Mouse (Mus musculus) forebrain, embryonic 16.5 days (tissue): Measurements from ENCODE around the gene Wdfy4. TPM values are rescaled to one million over a fixed set of nuclear protein-coding genes. Genes with fewer than 3 reads are reported as not detected.

Experiments used
- ATAC-seq: fragments of 200-750 bp; cut with Nextera tagmentation; 2 replicates; pipeline ENCODE4 v1.8.0; 2017; ENCODE audit warnings: mild to moderate bottlenecking, moderate library complexity
- H3K27ac ChIP-seq: fragments of 300-500 bp; sonication (generic); 2 replicates; pipeline ENCODE4 v1.5.1; 2014; ENCODE audit warnings: low read length, control low read depth
- H3K27me3 ChIP-seq: fragments of 300-500 bp; sonication (generic); replicated peaks from 2 replicates; pipeline ENCODE4 v1.6.1; 2014; ENCODE audit warnings: low read length; ENCODE audit not compliant: control insufficient read depth, insufficient read depth
- H3K36me3 ChIP-seq: fragments of 300-500 bp; sonication (generic); 2 replicates; pipeline ENCODE4 v1.6.1; 2014; ENCODE audit not compliant: control insufficient read depth, insufficient read depth
- H3K4me1 ChIP-seq: fragments of 300-500 bp; sonication (generic); replicated peaks from 2 replicates; pipeline ENCODE4 v1.6.1; 2014; ENCODE audit warnings: low read length; ENCODE audit not compliant: control insufficient read depth, insufficient read depth
- H3K4me2 ChIP-seq: fragments of 300-500 bp; sonication (generic); 2 replicates; pipeline ENCODE4 v1.6.1; 2014; ENCODE audit warnings: mild to moderate bottlenecking, low read length, control low read depth
- H3K4me3 ChIP-seq: fragments of 300-500 bp; sonication (generic); replicated peaks from 2 replicates; pipeline ENCODE4 v1.5.1; 2014; ENCODE audit warnings: mild to moderate bottlenecking, low read length, control low read depth
- H3K9ac ChIP-seq: fragments of 300-500 bp; sonication (generic); replicated peaks from 2 replicates; pipeline ENCODE4 v1.6.1; 2014; ENCODE audit warnings: low read depth, low read length, control low read depth
- H3K9me3 ChIP-seq: fragments of 300-500 bp; sonication (generic); 2 replicates; pipeline ENCODE4 v1.6.1; 2016; ENCODE audit warnings: low read length; ENCODE audit not compliant: control insufficient read depth
- WGBS: fragments of 180-500 bp; shearing (Covaris S2); extraction: QIAGEN DNeasy Blood & Tissue Kit; methylation state at CpG from one replicate; pipeline ENCODE4 v1.1.7; 2014; 5-methylcytosine and 5-hydroxymethylcytosine counted together
- polyA plus RNA-seq: library from polyadenylated mRNA; unstranded; fragments of >200 nt; fragmentation: Nextera tagmentation; extraction: Ambion mirVana; gene quantifications from 2 replicates; pipeline ENCODE4 v1.2.1, GENCODE M21; 2015

Wdfy4 gene
- polyA plus RNA-seq, 1 experiment from 2014 or later = 0.06 TPM

DNA sequence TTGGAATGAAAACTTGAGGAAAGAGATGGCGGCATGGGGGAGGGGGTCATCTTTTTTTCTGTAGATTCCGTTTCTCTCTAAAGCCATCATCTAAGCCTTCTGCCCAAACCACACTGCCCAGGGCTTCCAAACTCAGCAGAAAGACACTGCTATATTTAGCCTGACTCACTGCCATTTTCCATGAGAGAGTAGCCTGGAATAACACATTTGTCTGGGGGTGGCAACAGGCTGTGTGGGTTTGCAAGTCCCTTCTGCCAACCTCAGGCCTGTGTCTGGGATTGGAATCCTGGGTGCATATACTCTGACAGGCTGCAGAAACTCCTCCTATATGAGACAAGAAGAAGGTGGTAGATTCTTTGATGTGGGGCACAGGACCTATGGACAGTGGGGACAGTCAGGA lies 237.8 kb downstream of the Wdfy4 start:
- H3K9ac ChIP-seq = no peak overlapping the region
- no peaks in the 10 kb centered on the region for H3K36me3 ChIP-seq
- no peak overlapping the region for H3K4me2 ChIP-seq
- WGBS = 96% methylated on average over 2 of the region's 2 CpGs
- H3K27me3 ChIP-seq = no peaks in the 10 kb centered on the region
- no peaks in the 10 kb centered on the region for H3K9me3 ChIP-seq
- H3K27ac ChIP-seq = no peak overlapping the region
- H3K4me1 ChIP-seq = peaks cover 5% of the 10 kb centered on the region
- ATAC-seq = no peak
- H3K4me3 ChIP-seq = no peak overlapping the region

GRCm38 (mm10) chr14:32939217-32939616 lies 246.1 kb downstream of the Wdfy4 start:
- H3K9ac ChIP-seq = no peak overlapping the region

DNA sequence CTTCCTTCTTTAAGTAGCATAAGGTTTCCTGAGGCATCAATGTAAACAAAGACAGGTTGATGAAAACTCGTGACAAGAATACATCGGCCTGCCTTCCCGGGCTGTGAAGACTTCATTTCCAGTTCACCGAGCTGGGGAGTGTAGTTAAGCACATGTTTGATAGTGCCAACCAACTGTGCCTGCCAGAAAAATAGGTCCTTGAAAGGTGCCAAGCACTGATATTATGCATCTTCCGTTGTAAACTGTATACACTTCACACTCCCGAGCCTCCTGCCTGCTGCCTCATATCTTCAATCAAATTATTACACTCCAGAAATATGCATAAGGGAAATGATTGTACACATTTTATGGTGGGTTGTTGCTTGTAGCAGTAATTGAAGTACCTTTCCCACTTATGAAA lies 251.2 kb downstream of the Wdfy4 start:
- Histone ChIP-seq H3K9me3 (no peaks in the 10 kb centered on the region), H3K9ac (no peak overlapping the region), H3K27ac (no peak overlapping the region), H3K27me3 (no peaks in the 10 kb centered on the region), H3K4me1 (peaks cover 5% of the 10 kb centered on the region), H3K4me2 (no peak overlapping the region), H3K4me3 (no peak overlapping the region), H3K36me3 (no peaks in the 10 kb centered on the region)
- peak; percentile 74 for ATAC-seq
- 37% methylated on average over 6 of the region's 6 CpGs for WGBS

More at GRCm38 (mm10) chr14:32939217-32939616, 246.1 kb downstream of the Wdfy4 start:
- H3K36me3 ChIP-seq = no peaks in the 10 kb centered on the region
- no peak overlapping the region for H3K4me2 ChIP-seq
- H3K4me3 ChIP-seq = no peak overlapping the region
- 75% methylated on average over 5 of the region's 5 CpGs for WGBS
- no peaks in the 10 kb centered on the region for H3K9me3 ChIP-seq
- no peak overlapping the region for H3K27ac ChIP-seq
- H3K4me1 ChIP-seq = no peaks in the 10 kb centered on the region
- H3K27me3 ChIP-seq = no peaks in the 10 kb centered on the region
- no peak for ATAC-seq

DNA sequence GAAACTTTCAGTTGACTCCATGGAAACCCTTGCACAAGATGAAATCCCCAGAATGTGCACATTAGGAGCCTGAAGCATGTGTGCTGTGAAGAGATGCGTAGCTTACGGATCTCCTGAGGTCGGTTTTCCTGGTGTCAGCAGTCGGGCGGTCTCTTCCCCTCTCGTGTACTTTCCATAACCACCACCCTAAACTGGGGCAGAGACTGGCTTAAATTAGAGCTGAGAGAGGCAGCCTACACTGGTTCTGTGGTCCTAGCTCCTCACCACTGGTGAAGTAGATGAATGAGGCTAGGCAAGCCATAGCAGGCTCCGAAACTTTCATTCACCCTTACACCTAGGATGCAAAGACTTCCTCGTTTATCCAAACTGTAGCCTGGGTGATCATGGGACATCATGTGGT lies 253.1 kb downstream of the Wdfy4 start:
- no peak overlapping the region for H3K4me3 ChIP-seq
- WGBS = 88% methylated on average over 8 of the region's 8 CpGs
- H3K27me3 ChIP-seq = no peaks in the 10 kb centered on the region
- H3K27ac ChIP-seq = no peak overlapping the region
- no peaks in the 10 kb centered on the region for H3K9me3 ChIP-seq
- H3K9ac ChIP-seq = no peak overlapping the region
- H3K36me3 ChIP-seq = no peaks in the 10 kb centered on the region
- ATAC-seq = no peak
- H3K4me2 ChIP-seq = no peak overlapping the region
- H3K4me1 ChIP-seq = peaks cover 5% of the 10 kb centered on the region

- H3K36me3 ChIP-seq = no peaks in the 10 kb centered on the region
- 89% methylated on average over 10 of the region's 10 CpGs for WGBS
- no peak overlapping the region for H3K4me2 ChIP-seq
- no peaks in the 10 kb centered on the region for H3K9me3 ChIP-seq
- no peak overlapping the region for H3K9ac ChIP-seq
- no peak overlapping the region for H3K27ac ChIP-seq
- no peak overlapping the region for H3K4me3 ChIP-seq
- peaks cover 5% of the 10 kb centered on the region for H3K4me1 ChIP-seq
- H3K27me3 ChIP-seq = no peaks in the 10 kb centered on the region
- no peak for ATAC-seq
Observed at GRCm38 (mm10) chr14:32931709-32932108, 253.6 kb downstream of the Wdfy4 start.

GRCm38 (mm10) chr14:32923871-32924270 lies 261.4 kb downstream of the Wdfy4 start:
- Histone ChIP-seq H3K4me2 (no peak overlapping the region), H3K4me3 (no peak overlapping the region), H3K27ac (no peak overlapping the region), H3K9ac (no peak overlapping the region), H3K36me3 (no peaks in the 10 kb centered on the region), H3K4me1 (no peaks in the 10 kb centered on the region), H3K9me3 (no peaks in the 10 kb centered on the region), H3K27me3 (no peaks in the 10 kb centered on the region)
- no peak for ATAC-seq
- WGBS = 95% methylated on average over 9 of the region's 9 CpGs

DNA sequence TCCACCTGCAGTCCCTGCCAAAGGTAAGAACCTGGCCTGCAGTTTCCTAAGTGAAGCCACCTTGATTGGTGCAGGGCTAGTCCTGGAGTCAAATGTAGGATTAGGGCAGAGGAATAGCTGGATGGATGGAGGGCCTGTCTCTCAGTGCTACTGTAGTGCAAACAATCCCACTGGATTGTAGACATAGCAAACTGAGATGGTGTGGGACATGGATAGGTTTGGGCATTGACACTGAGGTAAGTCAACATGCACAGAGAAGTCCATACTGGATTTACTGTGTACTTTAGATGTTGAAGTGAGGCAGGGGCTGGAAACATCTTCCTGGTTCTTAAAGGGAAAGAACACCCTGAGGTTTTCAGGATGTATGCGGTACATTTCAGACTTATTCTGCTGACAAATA lies 267.4 kb downstream of the Wdfy4 start:
- no peaks in the 10 kb centered on the region for H3K27me3 ChIP-seq
- H3K9me3 ChIP-seq = no peaks in the 10 kb centered on the region
- 95% methylated on average over 1 of the region's 1 CpGs for WGBS
- H3K4me3 ChIP-seq = no peak overlapping the region
- no peak overlapping the region for H3K4me2 ChIP-seq
- H3K27ac ChIP-seq = no peak overlapping the region
- H3K4me1 ChIP-seq = no peaks in the 10 kb centered on the region
- H3K36me3 ChIP-seq = no peaks in the 10 kb centered on the region
- no peak overlapping the region for H3K9ac ChIP-seq
- ATAC-seq = no peak

- 33% methylated on average over 2 of the region's 2 CpGs for WGBS
- Histone ChIP-seq H3K27ac (no peak overlapping the region), H3K4me3 (no peak overlapping the region), H3K36me3 (no peaks in the 10 kb centered on the region), H3K4me2 (no peak overlapping the region), H3K27me3 (no peaks in the 10 kb centered on the region), H3K4me1 (no peaks in the 10 kb centered on the region), H3K9me3 (no peaks in the 10 kb centered on the region), H3K9ac (no peak overlapping the region)
- ATAC-seq = no peak
Observed at GRCm38 (mm10) chr14:32915360-32915759, 269.9 kb downstream of the Wdfy4 start.

DNA sequence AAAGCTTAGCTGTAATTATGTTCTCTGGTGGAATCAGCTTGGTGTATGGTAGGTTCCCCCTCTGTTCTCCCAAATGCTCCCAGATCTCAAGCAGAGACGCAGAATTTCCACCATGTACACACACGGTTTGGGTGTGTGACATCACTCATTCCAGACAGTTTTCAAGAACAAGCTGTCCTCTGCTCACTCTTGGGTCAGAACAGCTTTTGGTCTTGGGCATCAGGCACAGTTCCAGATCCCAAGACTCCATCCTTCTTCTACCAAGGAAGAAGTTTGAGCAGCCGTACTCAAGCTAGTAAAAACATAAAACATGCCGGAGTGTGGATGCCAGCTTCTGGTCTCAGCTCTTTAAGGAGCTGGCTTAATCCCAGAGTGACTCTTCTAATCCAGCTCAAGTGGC lies 274.1 kb downstream of the Wdfy4 start:
- no peak overlapping the region for H3K27ac ChIP-seq
- H3K4me2 ChIP-seq = no peak overlapping the region
- WGBS = 88% methylated on average over 4 of the region's 4 CpGs
- no peaks in the 10 kb centered on the region for H3K27me3 ChIP-seq
- no peak overlapping the region for H3K4me3 ChIP-seq
- no peak for ATAC-seq
- H3K36me3 ChIP-seq = no peaks in the 10 kb centered on the region
- H3K4me1 ChIP-seq = peaks cover 12% of the 10 kb centered on the region
- no peak overlapping the region for H3K9ac ChIP-seq
- H3K9me3 ChIP-seq = no peaks in the 10 kb centered on the region
